11 mouse cellular contexts compared by ENCODE assay signal in genomic region chr14:74428226-74428625, GRCm38 (mm10).
A peak's percentile ranks its signal among the peaks of the same experiment; 100 is the strongest.
DNase-seq lines count a peak whose midpoint lies in the region; ATAC-seq lines count a peak whose summit lies in the region.
"Had no signal": no experiment of that assay in that cellular context is flagged by ENCODE, and none has a peak within 500 bp of the region (broad histone marks: within the 10 kb centered on the region; RNA-seq: fewer than 3 reads in every experiment).

No protein-coding gene starts in this region.

- ATAC-seq in granulocyte monocyte progenitor cell, adult 5-6 weeks (replicated peaks; ENCODE audit: poor library complexity, severe bottlenecking) = peak; percentile 80
- ATAC-seq: liver, postnatal 0 days had no signal

- DNase-seq in heart, adult 11 months = peak; percentile 97
- DNase-seq in heart, postnatal 4 days = no peak
- peak; percentile 7 for DNase-seq in lung, postnatal 25 days (ENCODE audit: low spot score)
- no peak for DNase-seq in lung, postnatal 4 days
- peak; percentile 39 for DNase-seq in skeletal muscle tissue, adult 2 months (ENCODE audit: low read depth, low spot score)
- no peak for DNase-seq in embryo, embryonic 10.5 days (ENCODE audit: low spot score)
- DNase-seq in urinary bladder, postnatal 10 days (ENCODE audit: low spot score) = no peak
- DNase-seq: cerebellum, postnatal 36 days; liver, postnatal 0 days; thymus, postnatal 25 days had no signal

Comparison
In these comparisons a context has a peak if more than half of its experiments do, and no peak if none do; other contexts are left out.
1. DNase-seq: peak in heart, adult 11 months (single experiment), lung, postnatal 25 days (single experiment) and skeletal muscle tissue, adult 2 months (single experiment); none in heart, postnatal 4 days (single experiment), lung, postnatal 4 days (0 of 2), embryo, embryonic 10.5 days (single experiment) and urinary bladder, postnatal 10 days (single experiment).